Mouse (Mus musculus): ENCODE measurements at regions not wholly inside any gene's neighbourhood (a gene's known extent, or its start where the extent isn't known, plus 50 kb on each side); places are given as distances from the start of the nearest gene placed in this dataset.

- DNase-seq (ENCODE audit: low spot score in 2 of 2), result no peak
Observed at GRCm38 (mm10) chr10:99578366-99578765, 181.1 kb downstream of the Csl start.

- no peak for DNase-seq (ENCODE audit: low spot score in 2 of 2)
Observed at GRCm38 (mm10) chr10:99580191-99580590, 179.3 kb downstream of the Csl start.

GRCm38 (mm10) chr10:99581074-99581473, 178.4 kb downstream of the Csl start:
- no peak for DNase-seq (ENCODE audit: low spot score in 2 of 2)

GRCm38 (mm10) chr10:99584855-99585254, 174.6 kb downstream of the Csl start:
- DNase-seq (ENCODE audit: low spot score in 2 of 2), result no peak

GRCm38 (mm10) chr10:99592220-99592619, 167.2 kb downstream of the Csl start:
- no peak for DNase-seq (ENCODE audit: low spot score in 2 of 2)

GRCm38 (mm10) chr10:99595659-99596058, 163.8 kb downstream of the Csl start:
- no peak for DNase-seq (ENCODE audit: low spot score in 2 of 2)

GRCm38 (mm10) chr10:99599142-99600120, 160.0 kb downstream of the Csl start:
- DNase-seq (ENCODE audit: low spot score in 2 of 2), result peak; percentile 11 to 27

GRCm38 (mm10) chr10:99602331-99602730, 157.1 kb downstream of the Csl start:
- DNase-seq (ENCODE audit: low spot score in 2 of 2), result peak; percentile 6 to 44

GRCm38 (mm10) chr10:99604172-99604571, 155.3 kb downstream of the Csl start:
- DNase-seq (ENCODE audit: low spot score in 2 of 2), result peak in 1 of 2 experiments; percentile 44

- no peak for DNase-seq (ENCODE audit: low spot score in 2 of 2)
Observed at GRCm38 (mm10) chr10:99608477-99608876, 151.0 kb downstream of the Csl start.

GRCm38 (mm10) chr10:99609420-99609819, 150.0 kb downstream of the Csl start:
- DNase-seq (ENCODE audit: low spot score in 2 of 2), result no peak

- DNase-seq (ENCODE audit: low spot score in 2 of 2), result no peak
Observed at GRCm38 (mm10) chr10:99610890-99611289, 148.6 kb downstream of the Csl start.

GRCm38 (mm10) chr10:99614392-99615249, 144.8 kb downstream of the Csl start:
- no peak for DNase-seq (ENCODE audit: low spot score in 2 of 2)

GRCm38 (mm10) chr10:99615371-99615770, 144.1 kb downstream of the Csl start:
- no peak for DNase-seq (ENCODE audit: low spot score in 2 of 2)

GRCm38 (mm10) chr10:99615779-99616178, 143.7 kb downstream of the Csl start:
- peak; percentile 39 to 73 for DNase-seq (ENCODE audit: low spot score in 2 of 2)

GRCm38 (mm10) chr10:99617623-99618022, 141.8 kb downstream of the Csl start:
- no peak for DNase-seq (ENCODE audit: low spot score in 2 of 2)

GRCm38 (mm10) chr10:99619421-99620151, 139.9 kb downstream of the Csl start:
- peak; percentile 49 to 51 for DNase-seq (ENCODE audit: low spot score in 2 of 2)

- no peak for DNase-seq (ENCODE audit: low spot score in 2 of 2)
Observed at GRCm38 (mm10) chr10:99620489-99620888, 139.0 kb downstream of the Csl start.

GRCm38 (mm10) chr10:99627355-99627754, 132.1 kb downstream of the Csl start:
- no peak for DNase-seq (ENCODE audit: low spot score in 2 of 2)

GRCm38 (mm10) chr10:99632250-99632985, 127.0 kb downstream of the Csl start:
- no peak for DNase-seq (ENCODE audit: low spot score in 2 of 2)

- DNase-seq (ENCODE audit: low spot score in 2 of 2), result no peak
Observed at GRCm38 (mm10) chr10:99635796-99636195, 123.7 kb downstream of the Csl start.

Measured in heart, adult 9 months (tissue).